Mouse (Mus musculus): ENCODE data around the gene Fhl3. TPM values are rescaled to one million over a fixed set of nuclear protein-coding genes. Genes with fewer than 3 reads are reported as not detected.

The Fhl3 gene
- total RNA-seq, 1 experiment, result 13.7 TPM

DNA sequence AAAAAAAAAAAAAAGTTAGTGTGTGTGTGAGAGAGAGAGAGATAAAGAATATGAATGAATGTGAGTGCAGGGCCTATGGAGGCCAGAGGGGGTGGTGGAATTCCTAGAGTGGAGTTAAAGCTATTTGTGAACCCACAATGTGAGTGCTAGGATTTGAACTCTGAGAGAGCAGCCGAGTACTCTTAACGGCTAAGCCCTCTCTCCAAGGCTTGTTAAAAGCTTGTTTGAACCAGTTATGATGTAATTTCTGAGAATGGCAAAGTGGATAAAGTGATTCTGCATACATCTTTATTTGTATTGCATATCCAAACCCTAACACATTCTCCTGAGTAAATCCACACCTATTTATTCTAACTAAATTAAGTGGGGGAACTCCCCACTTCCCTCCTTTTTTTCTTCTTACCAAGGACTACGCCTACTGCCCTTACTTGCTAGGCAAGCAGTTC, 8.1 kb upstream of the Fhl3 start:
- in situ Hi-C loops (cut with MboI; ENCODE audit: low sequenced_read_pairs in 2 of 2, unreplicated experiment in 2 of 2), result loop anchor here in 1 of 2 experiments (25.0 kb wide), 1 partner anchor 755 kb away; no protein-coding TSS in a partner anchor
- no peak for DNase-seq (ENCODE audit: low read depth, low spot score)
- H3K27ac ChIP-seq (ENCODE audit: insufficient read depth, low read depth, low read length, poor library complexity, severe bottlenecking), result no peak overlapping the region

DNA sequence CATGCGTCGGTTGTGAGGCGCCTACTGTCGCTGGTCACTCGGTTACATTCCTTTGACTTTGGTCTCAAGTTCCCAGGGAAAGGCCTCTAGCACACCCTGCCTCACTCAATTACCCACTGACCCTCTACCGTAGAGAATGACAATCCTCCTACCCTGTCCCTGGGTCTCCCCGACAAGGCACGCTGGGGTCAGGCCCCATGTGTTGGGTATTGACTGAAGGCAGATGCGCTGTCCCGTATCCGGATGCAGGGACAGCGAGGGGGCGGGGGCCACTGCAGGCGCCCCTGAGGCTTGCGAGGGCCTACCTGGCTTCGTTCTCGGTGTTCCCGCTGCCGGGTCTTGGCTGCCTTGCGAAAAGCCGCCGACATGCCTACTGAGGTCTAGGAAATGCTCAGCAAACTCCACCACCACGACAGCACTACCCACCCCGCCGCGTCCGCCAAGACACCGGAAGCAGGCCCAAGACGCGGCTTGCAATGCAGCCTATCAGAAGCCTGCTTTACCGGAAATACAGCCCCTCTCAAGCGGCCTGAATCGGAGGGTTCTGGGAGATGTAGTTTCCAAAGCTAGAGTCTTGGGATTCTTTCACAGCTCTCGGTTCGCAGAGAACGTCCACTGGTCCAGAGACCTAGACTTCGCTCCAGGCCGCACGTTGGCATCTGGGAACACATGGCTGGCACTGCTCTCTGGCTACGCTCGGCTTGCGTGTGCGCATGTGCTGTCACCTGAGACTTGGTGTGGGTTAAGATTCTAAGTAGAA, 7.2 kb upstream of the Fhl3 start, which contains the start of gene Utp11:
TSS of gene Utp11 (minus strand) at position 466 of the 760 bp plus-strand sequence.
- H3K9me3 ChIP-seq (ENCODE audit: control insufficient read depth, insufficient read depth, low read depth, low read length), result no peaks in the 10 kb centered on the region
- 0 out of 2 replicates have a peak, but pooled peaks cover 2% of the 10 kb centered on the region for H3K36me3 ChIP-seq (ENCODE audit: control insufficient read depth, insufficient read depth, low read length, poor library complexity, severe bottlenecking)
- H3K27ac ChIP-seq (ENCODE audit: insufficient read depth, low read depth, low read length, poor library complexity, severe bottlenecking), result no peak within 1 kb of the TSS
- TF ChIP-seq CHD2 (IDR thresholded peaks at IDR 0.05; ENCODE audit: low read depth, low read length), result peak; percentile 58; the same call in 1 of the 2 replicates
- TF ChIP-seq MAFK (IDR thresholded peaks at IDR 0.05; ENCODE audit: insufficient read depth, low read depth, low read length), result no peak
- no peak for TF ChIP-seq ZC3H11A (IDR thresholded peaks at IDR 0.05; ENCODE audit: borderline replicate concordance, low read depth, low read length)
- TF ChIP-seq HCFC1 (IDR thresholded peaks at IDR 0.05; ENCODE audit: borderline replicate concordance, insufficient read depth, low read length), result peak; percentile 96
- TF ChIP-seq ZNF384 (IDR thresholded peaks at IDR 0.05; ENCODE audit: low read depth, low read length), result no peak
- H3K4me1 ChIP-seq (ENCODE audit: control insufficient read depth in 2 of 2, insufficient read depth in 2 of 2, low read length in 2 of 2, poor library complexity in 1 of 2), result peaks cover 0 to 4% of the 10 kb centered on the region in 2 experiments; a peak in 1 of 4 replicates
- H3K4me3 ChIP-seq (ENCODE audit: insufficient read depth in 1 of 2, low read depth in 1 of 2, low read length in 2 of 2, poor library complexity in 1 of 2, severe bottlenecking in 1 of 2), result peak within 1 kb of the TSS; percentile 90 to 95
- peak; percentile 75 for DNase-seq (ENCODE audit: low read depth, low spot score)
- H3K9ac ChIP-seq (ENCODE audit: insufficient read depth, low read depth, low read length, poor library complexity, severe bottlenecking), result peak within 1 kb of the TSS; percentile 93
- in situ Hi-C loops (cut with MboI; ENCODE audit: low sequenced_read_pairs in 2 of 2, unreplicated experiment in 2 of 2), result loop anchor here in 1 of 2 experiments (25.0 kb wide), 1 partner anchor 756 kb away; no protein-coding TSS in a partner anchor

More for the DNA sequence above, 8.1 kb upstream of the Fhl3 start:
- H3K36me3 ChIP-seq (ENCODE audit: control insufficient read depth, insufficient read depth, low read length, poor library complexity, severe bottlenecking), result 0 out of 2 replicates have a peak, but pooled peaks cover 2% of the 10 kb centered on the region
- no peak for TF ChIP-seq MAFK (IDR thresholded peaks at IDR 0.05; ENCODE audit: insufficient read depth, low read depth, low read length)
- no peak for TF ChIP-seq ZC3H11A (IDR thresholded peaks at IDR 0.05; ENCODE audit: borderline replicate concordance, low read depth, low read length)
- peaks cover 0 to 4% of the 10 kb centered on the region in 2 experiments; a peak in 1 of 4 replicates for H3K4me1 ChIP-seq (ENCODE audit: control insufficient read depth in 2 of 2, insufficient read depth in 2 of 2, low read length in 2 of 2, poor library complexity in 1 of 2)
- no peaks in the 10 kb centered on the region for H3K9me3 ChIP-seq (ENCODE audit: control insufficient read depth, insufficient read depth, low read depth, low read length)
- H3K9ac ChIP-seq (ENCODE audit: insufficient read depth, low read depth, low read length, poor library complexity, severe bottlenecking), result peak overlapping the region; percentile 93; the same call in 1 of the 2 replicates
- H3K4me3 ChIP-seq (ENCODE audit: insufficient read depth in 1 of 2, low read depth in 1 of 2, low read length in 2 of 2, poor library complexity in 1 of 2, severe bottlenecking in 1 of 2), result peak overlapping the region; percentile 90 to 95

DNA sequence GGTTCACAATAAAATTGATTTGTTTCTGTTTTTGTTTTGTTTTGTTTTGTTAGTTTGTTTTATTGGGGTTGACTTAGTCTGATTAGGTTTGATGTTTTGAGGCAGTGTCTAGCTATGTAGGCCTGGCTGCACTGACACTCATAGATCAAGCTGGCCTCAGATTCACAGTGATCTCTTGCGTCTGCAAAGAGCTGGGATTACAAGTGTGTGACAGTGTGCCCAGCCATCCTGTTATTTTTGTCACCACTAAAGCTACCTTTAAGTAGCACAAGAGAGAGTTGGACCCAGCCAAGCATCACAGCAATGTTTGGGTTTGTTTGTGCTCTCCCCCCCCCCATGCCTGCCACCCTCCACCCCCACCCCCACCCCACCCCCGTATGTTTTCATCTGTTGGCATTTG, 5.9 kb upstream of the Fhl3 start:
- DNase-seq (ENCODE audit: low read depth, low spot score), result no peak
- H3K4me3 ChIP-seq (ENCODE audit: insufficient read depth in 1 of 2, low read depth in 1 of 2, low read length in 2 of 2, poor library complexity in 1 of 2, severe bottlenecking in 1 of 2), result no peak overlapping the region
- peaks cover 0 to 4% of the 10 kb centered on the region in 2 experiments; a peak in 1 of 4 replicates for H3K4me1 ChIP-seq (ENCODE audit: control insufficient read depth in 2 of 2, insufficient read depth in 2 of 2, low read length in 2 of 2, poor library complexity in 1 of 2)
- no peak overlapping the region for H3K27ac ChIP-seq (ENCODE audit: insufficient read depth, low read depth, low read length, poor library complexity, severe bottlenecking)
- in situ Hi-C loops (cut with MboI; ENCODE audit: low sequenced_read_pairs in 2 of 2, unreplicated experiment in 2 of 2), result loop anchor here in 1 of 2 experiments (25.0 kb wide), 1 partner anchor 757 kb away; no protein-coding TSS in a partner anchor
- H3K36me3 ChIP-seq (ENCODE audit: control insufficient read depth, insufficient read depth, low read length, poor library complexity, severe bottlenecking), result 0 out of 2 replicates have a peak, but pooled peaks cover 2% of the 10 kb centered on the region
- H3K9ac ChIP-seq (ENCODE audit: insufficient read depth, low read depth, low read length, poor library complexity, severe bottlenecking), result no peak overlapping the region
- H3K9me3 ChIP-seq (ENCODE audit: control insufficient read depth, insufficient read depth, low read depth, low read length), result no peaks in the 10 kb centered on the region
- no peak for TF ChIP-seq ZC3H11A (IDR thresholded peaks at IDR 0.05; ENCODE audit: borderline replicate concordance, low read depth, low read length)
- TF ChIP-seq HCFC1 (IDR thresholded peaks at IDR 0.05; ENCODE audit: borderline replicate concordance, insufficient read depth, low read length), result no peak
- no peak for TF ChIP-seq MAFK (IDR thresholded peaks at IDR 0.05; ENCODE audit: insufficient read depth, low read depth, low read length)
- no peak for TF ChIP-seq ZNF384 (IDR thresholded peaks at IDR 0.05; ENCODE audit: low read depth, low read length)
- no peak for TF ChIP-seq CHD2 (IDR thresholded peaks at IDR 0.05; ENCODE audit: low read depth, low read length)

- H3K27ac ChIP-seq (ENCODE audit: insufficient read depth, low read depth, low read length, poor library complexity, severe bottlenecking), result no peak overlapping the region
- in situ Hi-C loops (cut with MboI; ENCODE audit: low sequenced_read_pairs in 2 of 2, unreplicated experiment in 2 of 2), result loop anchor here in 1 of 2 experiments (25.0 kb wide), 1 partner anchor 759 kb away; no protein-coding TSS in a partner anchor
- H3K4me1 ChIP-seq (ENCODE audit: control insufficient read depth in 2 of 2, insufficient read depth in 2 of 2, low read length in 2 of 2, poor library complexity in 1 of 2), result peaks cover 4 to 6% of the 10 kb centered on the region in 2 experiments; a peak in 3 of 4 replicates
- no peak for DNase-seq (ENCODE audit: low read depth, low spot score)
- peak overlapping the region; percentile 5 to 61; a peak in 3 of 4 replicates for H3K4me3 ChIP-seq (ENCODE audit: insufficient read depth in 1 of 2, low read depth in 1 of 2, low read length in 2 of 2, poor library complexity in 1 of 2, severe bottlenecking in 1 of 2)
- 0 out of 2 replicates have a peak, but pooled peaks cover under 1% of the 10 kb centered on the region for H3K36me3 ChIP-seq (ENCODE audit: control insufficient read depth, insufficient read depth, low read length, poor library complexity, severe bottlenecking)
- peak overlapping the region; percentile 0; the same call in 1 of the 2 replicates for H3K9ac ChIP-seq (ENCODE audit: insufficient read depth, low read depth, low read length, poor library complexity, severe bottlenecking)
- H3K9me3 ChIP-seq (ENCODE audit: control insufficient read depth, insufficient read depth, low read depth, low read length), result no peaks in the 10 kb centered on the region
- TF ChIP-seq CHD2 (IDR thresholded peaks at IDR 0.05; ENCODE audit: low read depth, low read length), result no peak
- no peak for TF ChIP-seq MAFK (IDR thresholded peaks at IDR 0.05; ENCODE audit: insufficient read depth, low read depth, low read length)
- TF ChIP-seq HCFC1 (IDR thresholded peaks at IDR 0.05; ENCODE audit: borderline replicate concordance, insufficient read depth, low read length), result no peak
- TF ChIP-seq ZC3H11A (IDR thresholded peaks at IDR 0.05; ENCODE audit: borderline replicate concordance, low read depth, low read length), result no peak
- TF ChIP-seq ZNF384 (IDR thresholded peaks at IDR 0.05; ENCODE audit: low read depth, low read length), result no peak
Observed at GRCm38 (mm10) chr4:124695786-124696516, 4.5 kb upstream of the Fhl3 start.
